Mouse (Mus musculus) lung, adult 2 months (tissue): ENCODE measurements around the gene Snx30. TPM values are rescaled to one million over a fixed set of nuclear protein-coding genes. Genes with fewer than 3 reads are reported as not detected.
"Not testable (repeated sequence)": the region's sequence is repeated elsewhere in the genome, so short reads cannot be mapped to it uniquely, and the experiment has no call there.

ENCODE experiments used
- DNase-seq: peaks from one replicate; pipeline ENCODE4 v3.0.0; 2022
- H3K4me1 ChIP-seq: fragments of 200-500 bp; 2 replicates; pipeline ENCODE4 v1.6.1; 2011; ENCODE audit warnings: low read length; ENCODE audit not compliant: control insufficient read depth, insufficient read depth
- H3K4me3 ChIP-seq: fragments of 200-500 bp; replicated peaks from 2 replicates; pipeline ENCODE3; 2011; ENCODE audit warnings: low read depth, mild to moderate bottlenecking, control low read depth, low read length; ENCODE audit errors: extremely low read depth
- CTCF ChIP-seq: fragments of 200-500 bp; IDR thresholded peaks from 2 replicates; pipeline ENCODE4 v1.5.1; 2011; ENCODE audit warnings: mild to moderate bottlenecking, low read length, control low read depth; ENCODE audit not compliant: insufficient read depth
- POLR2A ChIP-seq: fragments of 200-500 bp; IDR thresholded peaks from 2 replicates; pipeline ENCODE4 v1.6.1; 2011; ENCODE audit warnings: low read depth, mild to moderate bottlenecking, control low read depth, low read length, borderline replicate concordance; ENCODE audit errors: extremely low read depth
- WGBS: fragments of 180-500 bp; shearing (Covaris S2); methylation state at CpG from one replicate; pipeline ENCODE4 v1.1.7; 2018; 5-methylcytosine and 5-hydroxymethylcytosine counted together
- polyA plus RNA-seq: library from polyadenylated mRNA; depleted of rRNA; stranded (reverse); fragments of >200 nt; gene quantifications from 2 replicates; pipeline ENCODE4 v1.2.3, GENCODE M21; 2012

The Snx30 gene
- polyA plus RNA-seq, 1 experiment = 7.0 TPM

DNA sequence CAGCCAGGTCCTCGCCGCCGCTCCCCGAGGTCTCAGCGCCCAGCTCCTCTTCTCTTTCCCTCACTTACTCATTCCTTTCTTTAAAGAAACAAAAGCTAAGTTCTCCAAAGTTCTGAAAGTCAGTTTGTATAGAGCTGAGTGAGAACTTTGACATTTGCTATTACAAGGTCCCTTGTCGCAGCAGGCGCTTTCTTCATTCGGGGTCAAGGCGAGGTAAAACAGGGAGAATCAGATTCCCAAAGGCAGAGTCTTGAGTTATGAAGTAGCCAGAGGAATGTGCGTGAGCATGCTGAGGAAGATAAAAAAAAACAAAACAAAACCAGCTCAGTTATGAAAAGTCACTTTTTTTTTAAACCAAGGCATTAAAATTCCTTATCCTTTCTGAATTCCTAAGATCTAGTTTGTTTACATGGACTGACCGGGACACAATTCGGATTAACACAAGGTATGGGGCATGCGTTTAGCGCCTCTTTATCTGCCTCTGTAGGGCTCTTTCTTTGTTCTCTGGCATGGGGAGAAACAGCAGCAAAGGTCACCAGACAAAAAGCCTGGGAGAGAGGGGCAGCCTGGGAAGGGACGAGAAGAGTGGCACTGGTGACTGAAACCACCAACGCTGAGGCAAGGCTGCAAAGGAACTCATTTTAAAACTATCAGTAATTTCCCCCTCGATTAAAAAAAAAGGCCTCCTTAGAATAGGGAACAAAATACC lies 33.3 kb upstream of the Snx30 start:
- 71% methylated on average over 17 of the region's 17 CpGs for WGBS
- Histone ChIP-seq H3K4me1 (no peaks in the 10 kb centered on the region; the same call in none of the 2 replicates), H3K4me3 (no peak overlapping the region)
- DNase-seq = no peak
- no peak for TF ChIP-seq POLR2A
- TF ChIP-seq CTCF = no peak

GRCm38 (mm10) chr4:59777828-59778227 lies 27.8 kb upstream of the Snx30 start:
- no peak for DNase-seq
- Histone ChIP-seq H3K4me1 (peaks cover 2% of the 10 kb centered on the region; the same call in 1 of the 2 replicates), H3K4me3 (no peak overlapping the region)
- no peak for TF ChIP-seq POLR2A
- 75% methylated on average over 3 of the region's 3 CpGs for WGBS

DNA sequence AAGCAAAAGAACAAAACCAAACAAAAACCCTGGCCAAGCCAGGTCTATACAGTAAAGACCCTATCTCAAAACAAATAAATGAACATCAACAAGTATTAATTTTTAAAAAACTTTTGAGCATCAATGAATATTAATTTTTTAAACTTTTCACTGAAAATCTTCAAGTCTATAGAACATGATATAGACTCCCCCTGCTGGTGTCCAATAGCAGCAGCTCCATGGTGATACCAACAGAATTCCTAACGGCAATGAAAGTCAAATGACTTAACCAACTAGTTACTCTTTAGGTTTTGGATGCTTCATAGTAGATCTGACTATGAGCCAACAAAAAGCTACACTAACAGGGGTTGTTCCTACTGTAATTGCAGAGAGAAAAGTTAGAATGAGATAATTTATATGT lies 25.1 kb upstream of the Snx30 start:
- WGBS = 9% methylated on average over 1 of the region's 1 CpGs
- Histone ChIP-seq H3K4me1 (peaks cover 3% of the 10 kb centered on the region; the same call in 1 of the 2 replicates), H3K4me3 (no peak overlapping the region)
- DNase-seq = no peak
- TF ChIP-seq CTCF = no peak
- no peak for TF ChIP-seq POLR2A

GRCm38 (mm10) chr4:59782853-59783684 lies 22.6 kb upstream of the Snx30 start:
- no peak for DNase-seq
- Histone ChIP-seq H3K4me3 (peak overlapping the region; percentile 91), H3K4me1 (peaks cover 3% of the 10 kb centered on the region; the same call in 1 of the 2 replicates)
- TF ChIP-seq POLR2A (no peak), CTCF (no peak)
- under 1% methylated on average over 47 of the region's 47 CpGs for WGBS

DNA sequence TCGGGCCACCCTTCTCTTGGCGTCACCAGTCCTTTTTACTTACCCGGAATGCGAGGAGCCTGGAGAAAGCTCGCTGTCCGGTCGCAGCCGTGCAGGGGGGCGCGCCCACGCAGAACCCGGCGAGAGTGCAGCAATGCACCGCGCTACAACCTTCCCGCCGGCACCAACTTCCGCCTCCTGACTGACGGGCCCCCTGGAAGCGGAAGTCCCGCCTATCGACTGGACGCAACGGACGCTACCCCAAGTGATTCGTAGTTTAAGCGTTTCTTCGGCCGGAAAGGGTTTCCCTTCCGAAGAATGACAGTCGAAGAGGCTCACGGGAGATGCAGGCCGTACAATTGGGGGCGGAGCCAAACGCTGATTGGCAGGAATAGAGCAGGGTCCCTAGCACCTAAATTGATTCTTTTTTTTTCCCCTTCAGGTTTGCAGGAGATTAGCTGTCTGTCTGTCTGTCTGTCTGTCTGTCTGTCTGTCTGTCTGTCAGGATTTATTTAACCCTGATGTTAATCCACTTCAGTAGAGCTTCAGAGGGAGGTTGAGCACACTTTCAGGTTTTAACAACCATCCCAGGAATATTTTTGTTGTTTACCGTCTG lies 21.9 kb upstream of the Snx30 start:
- TF ChIP-seq POLR2A (peak; percentile 62; the same call in 1 of the 2 replicates), CTCF (no peak)
- Histone ChIP-seq H3K4me3 (peak overlapping the region; percentile 91), H3K4me1 (peaks cover 3% of the 10 kb centered on the region; the same call in 1 of the 2 replicates)
- DNase-seq = peak; percentile 95
- 1% methylated on average over 36 of the region's 36 CpGs for WGBS

- WGBS = 20% methylated on average over 2 of the region's 2 CpGs
- Histone ChIP-seq H3K4me1 (peaks cover 3% of the 10 kb centered on the region; the same call in 1 of the 2 replicates), H3K4me3 (no peak overlapping the region)
- TF ChIP-seq POLR2A = no peak
- no peak for TF ChIP-seq CTCF
- no peak for DNase-seq
Measured at GRCm38 (mm10) chr4:59785412-59785811, 20.2 kb upstream of the Snx30 start.

GRCm38 (mm10) chr4:59786661-59787060 lies 19.0 kb upstream of the Snx30 start:
- no peak overlapping the region for H3K4me3 ChIP-seq
- peak; percentile 76 for DNase-seq
- peaks cover 3% of the 10 kb centered on the region; the same call in 1 of the 2 replicates for H3K4me1 ChIP-seq
- WGBS = 2% methylated on average over 7 of the region's 7 CpGs
- peak; percentile 90 for TF ChIP-seq CTCF
- no peak for TF ChIP-seq POLR2A

DNA sequence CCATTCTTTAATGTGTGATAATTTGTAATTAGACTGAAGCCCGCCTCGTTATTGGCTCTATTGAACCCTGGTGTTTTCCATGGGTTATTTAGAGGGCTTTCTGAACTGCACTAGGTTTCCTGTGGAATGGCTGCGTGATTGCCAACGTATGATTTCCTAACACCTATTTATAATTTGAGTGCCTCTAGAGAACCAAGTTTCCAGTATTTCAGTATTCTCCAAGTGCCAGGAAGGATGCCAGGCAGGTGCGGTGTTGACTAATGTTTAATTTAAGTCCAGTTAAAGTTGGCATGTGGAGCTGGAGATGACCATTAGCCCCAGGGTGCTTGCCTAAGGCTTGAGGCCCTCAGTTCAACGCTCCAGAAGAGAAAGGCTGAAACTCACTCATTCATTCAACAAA lies 18.5 kb upstream of the Snx30 start:
- WGBS = 50% methylated on average over 6 of the region's 6 CpGs
- TF ChIP-seq POLR2A (no peak), CTCF (no peak)
- Histone ChIP-seq H3K4me1 (peaks cover 3% of the 10 kb centered on the region; the same call in 1 of the 2 replicates), H3K4me3 (no peak overlapping the region)
- DNase-seq = peak; percentile 41

DNA sequence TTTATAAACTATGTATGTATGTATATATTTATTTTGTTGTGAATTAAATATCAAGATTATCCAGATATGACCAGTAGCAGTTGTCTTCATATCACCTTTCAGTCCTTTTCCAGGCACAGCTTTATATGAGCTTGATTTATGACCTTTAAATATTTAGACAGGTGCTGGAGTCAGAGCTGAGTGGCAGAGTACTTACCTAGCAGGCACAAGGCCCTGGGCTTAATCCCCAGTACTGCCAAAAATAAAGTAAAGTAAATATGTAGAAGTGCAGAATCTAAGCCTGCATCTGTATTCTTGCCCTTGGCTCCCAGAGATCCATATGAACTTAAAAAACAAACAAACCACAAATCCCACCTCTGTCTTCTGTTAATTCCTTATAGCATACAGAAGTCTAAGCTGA lies 16.6 kb upstream of the Snx30 start:
- no peaks in the 10 kb centered on the region; the same call in 1 of the 2 replicates for H3K4me1 ChIP-seq
- H3K4me3 ChIP-seq = no peak overlapping the region
- DNase-seq = no peak
- TF ChIP-seq CTCF = no peak
- TF ChIP-seq POLR2A = no peak

- H3K4me3 ChIP-seq, H3K4me1 ChIP-seq, DNase-seq: not testable (repeated sequence)
- 70% methylated on average over 2 of the region's 2 CpGs for WGBS
Measured at GRCm38 (mm10) chr4:59793626-59794025, 12.0 kb upstream of the Snx30 start.

GRCm38 (mm10) chr4:59794116-59794515 lies 11.5 kb upstream of the Snx30 start:
- Histone ChIP-seq H3K4me1 (no peaks in the 10 kb centered on the region), H3K4me3 (no peak overlapping the region)
- 77% methylated on average over 2 of the region's 2 CpGs for WGBS
- TF ChIP-seq CTCF (no peak), POLR2A (no peak)
- DNase-seq = no peak
